ENCODE assay signal across 13 mouse cellular contexts in genomic region chr4:54646459-54646858, GRCm38 (mm10).
DNase-seq lines count a peak whose midpoint lies in the region; ATAC-seq and TF ChIP-seq lines count a peak whose summit lies in the region.
"Had no signal": no experiment of that assay in that cellular context is flagged by ENCODE, and none has a peak within 500 bp of the region (broad histone marks: within the 10 kb centered on the region; RNA-seq: fewer than 3 reads in every experiment).

No protein-coding gene starts in this region.

- 41% methylated on average over 8 of the region's 8 CpGs for WGBS in heart, embryonic 12.5 days
- 80% methylated on average over 8 of the region's 8 CpGs for WGBS in midbrain, embryonic 10.5 days
- 79% methylated on average over 8 of the region's 8 CpGs for WGBS in midbrain, embryonic 11.5 days
- WGBS in hindbrain, postnatal 0 days, result 34% methylated on average over 8 of the region's 8 CpGs
- WGBS in neural tube, embryonic 15.5 days, result 41% methylated on average over 8 of the region's 8 CpGs
- 75% methylated on average over 8 of the region's 8 CpGs for WGBS in liver, postnatal 0 days (ENCODE audit: insufficient replicate concordance)

- H3K9ac ChIP-seq in heart, embryonic 12.5 days, result no peak overlapping the region
- no peak overlapping the region for H3K9ac ChIP-seq in midbrain, embryonic 11.5 days (ENCODE audit: low read length)
- no peak overlapping the region for H3K9ac ChIP-seq in hindbrain, postnatal 0 days (replicated peaks; ENCODE audit: low read length)
- H3K9ac ChIP-seq in neural tube, embryonic 15.5 days (replicated peaks), result no peak overlapping the region
- H3K9ac ChIP-seq in liver, postnatal 0 days (replicated peaks), result no peak overlapping the region
- H3K9ac ChIP-seq: embryonic facial prominence, embryonic 13.5 days; liver, embryonic 12.5 days had no signal

- H3K4me2 ChIP-seq in heart, embryonic 12.5 days, result peak overlapping the region; percentile 27
- H3K4me2 ChIP-seq in midbrain, embryonic 11.5 days, result no peak overlapping the region
- H3K4me2 ChIP-seq in hindbrain, postnatal 0 days (ENCODE audit: low read depth, low read length), result no peak overlapping the region
- no peak overlapping the region for H3K4me2 ChIP-seq in neural tube, embryonic 15.5 days
- H3K4me2 ChIP-seq in liver, postnatal 0 days (ENCODE audit: low read depth, low read length), result no peak overlapping the region
- H3K4me2 ChIP-seq: embryonic facial prominence, embryonic 13.5 days; liver, embryonic 12.5 days had no signal

- H3K27me3 ChIP-seq in heart, embryonic 12.5 days (replicated peaks), result no peaks in the 10 kb centered on the region
- H3K27me3 ChIP-seq in midbrain, embryonic 10.5 days (ENCODE audit: low read depth, poor library complexity, severe bottlenecking), result no peaks in the 10 kb centered on the region
- H3K27me3 ChIP-seq in midbrain, embryonic 11.5 days (ENCODE audit: control insufficient read depth, insufficient read depth, low read length), result no peaks in the 10 kb centered on the region
- no peaks in the 10 kb centered on the region for H3K27me3 ChIP-seq in hindbrain, postnatal 0 days (ENCODE audit: insufficient read depth, low read length)
- H3K27me3 ChIP-seq in neural tube, embryonic 15.5 days (replicated peaks), result no peaks in the 10 kb centered on the region
- H3K27me3 ChIP-seq in liver, postnatal 0 days (ENCODE audit: insufficient read depth, low read length), result no peaks in the 10 kb centered on the region
- H3K27me3 ChIP-seq: embryonic facial prominence, embryonic 13.5 days; liver, embryonic 12.5 days had no signal

- no peak for ATAC-seq in heart, embryonic 12.5 days (ENCODE audit: insufficient number of reproducible peaks, low FRiP score)
- ATAC-seq in midbrain, embryonic 11.5 days (ENCODE audit: low FRiP score), result no peak
- ATAC-seq in hindbrain, postnatal 0 days, result peak; percentile 78
- ATAC-seq in neural tube, embryonic 15.5 days (ENCODE audit: low FRiP score), result no peak
- no peak for ATAC-seq in liver, postnatal 0 days
- ATAC-seq: liver, embryonic 12.5 days had no signal

- peaks cover 22% of the 10 kb centered on the region for H3K4me1 ChIP-seq in heart, embryonic 12.5 days (replicated peaks)
- H3K4me1 ChIP-seq in midbrain, embryonic 10.5 days, result peaks cover 28% of the 10 kb centered on the region
- H3K4me1 ChIP-seq in midbrain, embryonic 11.5 days (ENCODE audit: control insufficient read depth, insufficient read depth, low read length), result no peaks in the 10 kb centered on the region
- H3K4me1 ChIP-seq in hindbrain, postnatal 0 days (ENCODE audit: insufficient read depth, low read length), result peaks cover 6% of the 10 kb centered on the region; the same call in 1 of the 2 replicates
- H3K4me1 ChIP-seq in neural tube, embryonic 15.5 days, result peaks cover 10% of the 10 kb centered on the region; the same call in 1 of the 2 replicates
- no peaks in the 10 kb centered on the region for H3K4me1 ChIP-seq in liver, postnatal 0 days (ENCODE audit: insufficient read depth)
- H3K4me1 ChIP-seq: embryonic facial prominence, embryonic 13.5 days; liver, embryonic 12.5 days had no signal

- peaks cover 3% of the 10 kb centered on the region; the same call in 1 of the 2 replicates for H3K9me3 ChIP-seq in heart, embryonic 12.5 days (replicated peaks)
- H3K9me3 ChIP-seq in midbrain, embryonic 10.5 days (replicated peaks), result no peaks in the 10 kb centered on the region
- H3K9me3 ChIP-seq in midbrain, embryonic 11.5 days (ENCODE audit: control insufficient read depth, low read length), result no peaks in the 10 kb centered on the region
- H3K9me3 ChIP-seq in hindbrain, postnatal 0 days (ENCODE audit: low read length), result no peaks in the 10 kb centered on the region
- H3K9me3 ChIP-seq in neural tube, embryonic 15.5 days (replicated peaks), result no peaks in the 10 kb centered on the region
- no peaks in the 10 kb centered on the region for H3K9me3 ChIP-seq in liver, postnatal 0 days (ENCODE audit: low read length)
- H3K9me3 ChIP-seq: embryonic facial prominence, embryonic 13.5 days; liver, embryonic 12.5 days had no signal

- H3K4me3 ChIP-seq in heart, embryonic 12.5 days, result no peak overlapping the region
- H3K4me3 ChIP-seq in midbrain, embryonic 10.5 days, result no peak overlapping the region
- H3K4me3 ChIP-seq in midbrain, embryonic 11.5 days (ENCODE audit: low read depth, low read length), result no peak overlapping the region
- H3K4me3 ChIP-seq in hindbrain, postnatal 0 days (ENCODE audit: low read length), result no peak overlapping the region
- H3K4me3 ChIP-seq in neural tube, embryonic 15.5 days (replicated peaks), result no peak overlapping the region
- no peak overlapping the region for H3K4me3 ChIP-seq in liver, postnatal 0 days (ENCODE audit: low read depth, low read length)
- H3K4me3 ChIP-seq: embryonic facial prominence, embryonic 13.5 days; liver, embryonic 12.5 days had no signal

- no peak for DNase-seq in heart, adult 8-10 months (ENCODE audit: low spot score)
- no peak for DNase-seq in midbrain, embryonic 10.5 days (ENCODE audit: low spot score)
- DNase-seq in midbrain, embryonic 11.5 days (ENCODE audit: low spot score, missing footprints), result no peak
- DNase-seq in hindbrain, postnatal 0 days (ENCODE audit: low spot score), result peak; percentile 40
- DNase-seq in liver, postnatal 0 days, result no peak
- no peak for DNase-seq in embryo, embryonic 10.5 days (ENCODE audit: low spot score)
- DNase-seq: cerebellum, postnatal 10 days; heart, postnatal 36 days; lung, postnatal 36 days had no signal

- TF ChIP-seq EP300 in liver, postnatal 0 days (IDR thresholded peaks at IDR 0.05; ENCODE audit: low read depth), result no peak

- peak overlapping the region; percentile 51; the same call in 1 of the 2 replicates for H3K27ac ChIP-seq in heart, embryonic 12.5 days (ENCODE audit: poor library complexity, severe bottlenecking)
- H3K27ac ChIP-seq in midbrain, embryonic 10.5 days (replicated peaks), result peak overlapping the region; percentile 67; the same call in 1 of the 2 replicates
- no peak overlapping the region for H3K27ac ChIP-seq in midbrain, embryonic 11.5 days (ENCODE audit: low read depth, low read length)
- peak overlapping the region; percentile 37 for H3K27ac ChIP-seq in hindbrain, postnatal 0 days
- peak overlapping the region; percentile 10 for H3K27ac ChIP-seq in neural tube, embryonic 15.5 days (replicated peaks)
- H3K27ac ChIP-seq in liver, postnatal 0 days (ENCODE audit: low read depth), result no peak overlapping the region
- H3K27ac ChIP-seq: embryonic facial prominence, embryonic 13.5 days; liver, embryonic 12.5 days had no signal

- TF ChIP-seq CTCF in hindbrain, postnatal 0 days (IDR thresholded peaks at IDR 0.05; ENCODE audit: low read depth), result no peak
- TF ChIP-seq CTCF in liver, postnatal 0 days (IDR thresholded peaks at IDR 0.05; ENCODE audit: low read depth), result no peak

- no peaks in the 10 kb centered on the region for H3K36me3 ChIP-seq in heart, embryonic 12.5 days
- H3K36me3 ChIP-seq in midbrain, embryonic 10.5 days, result no peaks in the 10 kb centered on the region
- H3K36me3 ChIP-seq in midbrain, embryonic 11.5 days (ENCODE audit: control insufficient read depth, insufficient read depth, low read length), result no peaks in the 10 kb centered on the region
- no peaks in the 10 kb centered on the region for H3K36me3 ChIP-seq in hindbrain, postnatal 0 days (ENCODE audit: insufficient read depth, low read length)
- H3K36me3 ChIP-seq in neural tube, embryonic 15.5 days, result no peaks in the 10 kb centered on the region
- H3K36me3 ChIP-seq in liver, postnatal 0 days (replicated peaks; ENCODE audit: insufficient read depth, low read length), result no peaks in the 10 kb centered on the region
- H3K36me3 ChIP-seq: embryonic facial prominence, embryonic 13.5 days; liver, embryonic 12.5 days had no signal

Comparison
In these comparisons a context has a peak if more than half of its experiments do, and no peak if none do; other contexts are left out.
1. H3K27ac ChIP-seq: peak in heart, embryonic 12.5 days (single experiment), midbrain, embryonic 10.5 days (single experiment), hindbrain, postnatal 0 days (single experiment) and neural tube, embryonic 15.5 days (single experiment); none in midbrain, embryonic 11.5 days (single experiment) and liver, postnatal 0 days (single experiment).